Mouse (Mus musculus) G1E-ER4 (cell line): ENCODE results near the gene Aoc2. TPM values are rescaled to one million over a fixed set of nuclear protein-coding genes. Genes with fewer than 3 reads are reported as not detected.

Source experiments
- GATA1 ChIP-seq: IDR thresholded peaks from one replicate; pipeline ENCODE4 v1.8.0; 2012; ENCODE audit warnings: low read length, inconsistent platforms
- polyA plus RNA-seq: library from polyadenylated mRNA; stranded (reverse); fragments of >175 nt; gene quantifications from 2 replicates; pipeline ENCODE4 v1.2.3, GENCODE M21; 2012

The Aoc2 gene
- polyA plus RNA-seq, 1 experiment: 8.6 TPM

DNA sequence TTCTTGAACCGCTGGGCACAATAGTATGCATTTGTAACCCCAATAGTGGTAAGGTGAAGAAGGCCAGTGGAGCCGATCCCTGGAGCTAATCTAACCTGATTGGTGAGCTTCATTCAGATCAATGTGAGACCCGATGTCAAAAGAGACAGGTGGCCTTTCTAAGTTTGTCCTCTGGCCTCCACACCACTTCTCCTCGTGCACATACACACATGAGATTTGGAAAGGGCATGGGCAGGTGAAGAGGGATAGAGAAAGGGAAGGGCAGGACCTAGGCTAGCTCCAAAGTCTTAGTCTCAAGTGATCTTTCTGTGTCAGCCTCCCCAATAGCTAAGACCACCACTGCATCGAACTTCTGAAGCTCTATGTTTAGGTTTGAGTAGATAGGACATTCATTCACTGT, 45.3 kb downstream of the Aoc2 start:
- TF ChIP-seq GATA1: no peak

DNA sequence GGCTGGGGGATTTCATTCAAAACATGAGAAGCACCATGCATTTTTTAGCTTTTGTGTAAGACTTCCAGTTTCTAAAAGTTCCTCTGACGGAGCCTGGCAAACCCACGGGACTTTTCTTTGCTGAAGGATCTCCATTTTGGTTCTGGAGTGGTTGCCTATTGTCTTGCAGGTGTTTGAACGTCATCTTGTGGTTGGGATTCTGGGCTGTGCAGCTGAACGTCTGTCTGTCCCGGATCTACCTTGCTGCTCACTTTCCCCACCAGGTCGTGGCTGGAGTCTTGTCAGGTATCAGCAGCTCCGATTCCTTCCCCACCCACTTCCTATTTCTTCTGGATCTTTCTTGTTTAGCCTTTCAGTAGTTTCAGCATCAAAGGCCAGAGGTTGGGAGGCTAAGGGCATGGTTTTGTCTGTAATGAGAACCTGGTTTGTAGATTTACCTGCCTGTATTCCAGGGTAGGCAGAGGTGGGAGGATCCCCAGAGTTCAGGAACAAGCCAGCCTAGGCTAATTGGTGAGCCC, 49.6 kb downstream of the Aoc2 start:
- no peak for TF ChIP-seq GATA1

DNA sequence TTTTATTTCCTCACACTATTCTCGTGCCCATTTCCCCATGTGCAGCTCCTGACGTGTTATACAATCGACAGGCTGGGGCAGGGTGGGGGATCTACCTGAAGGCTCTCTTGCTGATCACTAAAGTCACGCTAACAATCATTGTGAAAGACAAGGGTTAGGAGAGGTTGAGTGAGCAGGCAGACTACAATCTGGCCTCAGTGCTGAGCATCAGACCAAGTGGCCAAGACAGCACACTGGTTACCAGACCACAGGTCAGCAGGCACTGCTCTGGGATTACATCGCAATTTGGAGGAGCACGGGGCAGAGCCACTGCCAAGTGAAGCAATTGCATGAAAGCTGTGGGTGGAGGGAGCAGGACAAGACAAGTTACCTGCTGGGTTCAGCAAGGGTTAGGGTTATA, 54.1 kb downstream of the Aoc2 start:
- no peak for TF ChIP-seq GATA1

Other genes with a start within 250 kb of the Aoc2 start
- 0.06 and 0.09 TPM in 2 replicates for gene Hsd17b1, start 246.7 kb upstream of the Aoc2 start, polyA plus RNA-seq
- 39.5 and 44.5 TPM in 2 replicates for gene Coasy, start 242.5 kb upstream of the Aoc2 start, polyA plus RNA-seq
- 16.7 and 22.4 TPM in 2 replicates for gene Mlx, start 237.8 kb upstream of the Aoc2 start, polyA plus RNA-seq
- gene Psmc3ip, start 229.6 kb upstream of the Aoc2 start, polyA plus RNA-seq: 27.1 and 30.8 TPM in 2 replicates
- 11.0 and 12.6 TPM in 2 replicates for gene Retreg3, start 205.2 kb upstream of the Aoc2 start, polyA plus RNA-seq
- 107 and 114 TPM in 2 replicates for gene Tubg1, start 205.1 kb upstream of the Aoc2 start, polyA plus RNA-seq
- not detected in 2 replicates for gene Tubg2, start 169.2 kb upstream of the Aoc2 start, polyA plus RNA-seq
- 0.01 and 0.02 TPM in 2 replicates for gene Cntnap1, start 154.5 kb upstream of the Aoc2 start, polyA plus RNA-seq
- gene Plekhh3, start 153.7 kb upstream of the Aoc2 start, polyA plus RNA-seq: 2.3 and 2.8 TPM in 2 replicates
- not detected in 2 replicates for gene Ccr10, start 149.6 kb upstream of the Aoc2 start, polyA plus RNA-seq
- 1.3 and 3.6 TPM in 2 replicates for gene Ezh1, start 98.6 kb upstream of the Aoc2 start, polyA plus RNA-seq
- gene Ramp2, start 79.0 kb upstream of the Aoc2 start, polyA plus RNA-seq: 0.08 TPM in 1 of 2 replicates, not detected in the other
- gene Vps25, start 71.4 kb upstream of the Aoc2 start, polyA plus RNA-seq: 122 and 174 TPM in 2 replicates
- 60.9 and 68.4 TPM in 2 replicates for gene Wnk4, start 64.5 kb upstream of the Aoc2 start, polyA plus RNA-seq
- 0.06 TPM in 2 replicates for gene Cntd1, start 46.1 kb upstream of the Aoc2 start, polyA plus RNA-seq
- gene Coa3, start 45.9 kb upstream of the Aoc2 start, polyA plus RNA-seq: 23.1 and 57.7 TPM in 2 replicates
- gene Becn1, start 22.8 kb upstream of the Aoc2 start, polyA plus RNA-seq: 127 and 150 TPM in 2 replicates
- gene Psme3, start 8.8 kb upstream of the Aoc2 start, polyA plus RNA-seq: 79.5 and 97.2 TPM in 2 replicates
- gene Aoc3, start 5.5 kb downstream of the Aoc2 start, polyA plus RNA-seq: 0.05 TPM in 1 of 2 replicates, not detected in the other
- gene G6pc, start 42.5 kb downstream of the Aoc2 start, polyA plus RNA-seq: not detected in 2 replicates
- gene Aarsd1, start 92.6 kb downstream of the Aoc2 start, polyA plus RNA-seq: 79.1 and 84.8 TPM in 2 replicates
- 0.81 and 1.8 TPM in 2 replicates for gene Gm27029, start 99.7 kb downstream of the Aoc2 start, polyA plus RNA-seq
- gene Rundc1, start 100.0 kb downstream of the Aoc2 start, polyA plus RNA-seq: 6.9 and 7.2 TPM in 2 replicates
- 0.25 and 0.30 TPM in 2 replicates for gene Ptges3l, start 100.3 kb downstream of the Aoc2 start, polyA plus RNA-seq
- 482 and 957 TPM in 2 replicates for gene Rpl27, start 117.2 kb downstream of the Aoc2 start, polyA plus RNA-seq
- gene Ifi35, start 123.3 kb downstream of the Aoc2 start, polyA plus RNA-seq: 35.5 and 37.1 TPM in 2 replicates
- 33.7 and 44.8 TPM in 2 replicates for gene Rnd2, start 139.9 kb downstream of the Aoc2 start, polyA plus RNA-seq
- gene Vat1, start 141.2 kb downstream of the Aoc2 start, polyA plus RNA-seq: 282 and 396 TPM in 2 replicates
- 3.8 and 27.2 TPM in 2 replicates for gene Brca1, start 226.9 kb downstream of the Aoc2 start, polyA plus RNA-seq
- 86.3 and 105 TPM in 2 replicates for gene Nbr1, start 227.1 kb downstream of the Aoc2 start, polyA plus RNA-seq